Mouse (Mus musculus): ENCODE data around the gene Ralgapb. TPM values are rescaled to one million over a fixed set of nuclear protein-coding genes. Genes with fewer than 3 reads are reported as not detected.

The Ralgapb gene
- polyA plus RNA-seq, 1 experiment = 10.8 TPM

GRCm38 (mm10) chr2:158365099-158365850, 44.4 kb upstream of the Ralgapb start:
- Histone ChIP-seq H3K27me3 (ENCODE audit: control insufficient read depth, insufficient read depth, insufficient read length) (no peaks in the 10 kb centered on the region), H3K36me3 (ENCODE audit: control insufficient read depth, insufficient read depth) (peaks cover under 1% of the 10 kb centered on the region), H3K4me2 (ENCODE audit: low read depth) (no peak overlapping the region), H3ac (ENCODE audit: control insufficient read depth, insufficient read length) (no peak overlapping the region), H3K4me3 (no peak overlapping the region), H3K79me2 (ENCODE audit: control insufficient read depth, insufficient read depth) (peaks cover 10% of the 10 kb centered on the region)
- TF ChIP-seq POLR2AphosphoS2 (IDR thresholded peaks at IDR 0.05; ENCODE audit: insufficient read length, low read depth) = no peak
- no peak for TF ChIP-seq MYOD1 (IDR thresholded peaks at IDR 0.05; ENCODE audit: control insufficient read depth in 1 of 3, insufficient read length in 2 of 3, low read depth in 2 of 3)
- no peak for TF ChIP-seq REST (IDR thresholded peaks at IDR 0.05; ENCODE audit: insufficient read depth, insufficient read length)
- TF ChIP-seq TCF12 (IDR thresholded peaks at IDR 0.05; ENCODE audit: insufficient read depth, poor library complexity, severe bottlenecking) = no peak
- TF ChIP-seq MAX (IDR thresholded peaks at IDR 0.05; ENCODE audit: low read depth) = no peak
- no peak for TF ChIP-seq USF1 (IDR thresholded peaks at IDR 0.05; ENCODE audit: low read depth)
- TF ChIP-seq SRF (IDR thresholded peaks at IDR 0.05; ENCODE audit: control insufficient read depth, insufficient read length, low read depth) = no peak
- TF ChIP-seq E2F4 (IDR thresholded peaks at IDR 0.05; ENCODE audit: insufficient read depth) = no peak
- TF ChIP-seq CEBPB (IDR thresholded peaks at IDR 0.05; ENCODE audit: insufficient read depth, poor library complexity, severe bottlenecking) = no peak
- no peak for TF ChIP-seq TCF3 (IDR thresholded peaks at IDR 0.05; ENCODE audit: insufficient read length, low read depth)
- TF ChIP-seq MYOG (IDR thresholded peaks at IDR 0.05; ENCODE audit: control insufficient read depth in 1 of 3, insufficient read depth in 1 of 3, insufficient read length in 2 of 3, low read depth in 2 of 3) = no peak
- no peak for TF ChIP-seq POLR2A (IDR thresholded peaks at IDR 0.05; ENCODE audit: insufficient read length, low read depth)

- TF ChIP-seq TCF3 (IDR thresholded peaks at IDR 0.05; ENCODE audit: insufficient read length, low read depth) = no peak
- no peak for TF ChIP-seq TCF12 (IDR thresholded peaks at IDR 0.05; ENCODE audit: insufficient read depth, poor library complexity, severe bottlenecking)
- no peak for TF ChIP-seq CEBPB (IDR thresholded peaks at IDR 0.05; ENCODE audit: insufficient read depth, poor library complexity, severe bottlenecking)
- TF ChIP-seq MYOD1 (IDR thresholded peaks at IDR 0.05; ENCODE audit: control insufficient read depth in 1 of 3, insufficient read length in 2 of 3, low read depth in 2 of 3) = no peak
- Histone ChIP-seq H3K4me3 (no peak overlapping the region), H3K79me2 (ENCODE audit: control insufficient read depth, insufficient read depth) (no peaks in the 10 kb centered on the region), H3K36me3 (ENCODE audit: control insufficient read depth, insufficient read depth) (no peaks in the 10 kb centered on the region), H3K27me3 (ENCODE audit: control insufficient read depth, insufficient read depth, insufficient read length) (no peaks in the 10 kb centered on the region), H3K4me2 (ENCODE audit: low read depth) (no peak overlapping the region), H3ac (ENCODE audit: control insufficient read depth, insufficient read length) (no peak overlapping the region)
These were observed 42.0 kb upstream of the Ralgapb start for GRCm38 (mm10) chr2:158367654-158368053.

GRCm38 (mm10) chr2:158368313-158368712, 41.3 kb upstream of the Ralgapb start:
- no peaks in the 10 kb centered on the region for H3K79me2 ChIP-seq (ENCODE audit: control insufficient read depth, insufficient read depth)
- no peaks in the 10 kb centered on the region for H3K36me3 ChIP-seq (ENCODE audit: control insufficient read depth, insufficient read depth)
- H3K4me2 ChIP-seq (ENCODE audit: low read depth) = no peak overlapping the region
- TF ChIP-seq TCF12 (IDR thresholded peaks at IDR 0.05; ENCODE audit: insufficient read depth, poor library complexity, severe bottlenecking) = no peak
- TF ChIP-seq POLR2AphosphoS2 (IDR thresholded peaks at IDR 0.05; ENCODE audit: insufficient read length, low read depth) = no peak
- no peak for TF ChIP-seq SRF (IDR thresholded peaks at IDR 0.05; ENCODE audit: control insufficient read depth, insufficient read length, low read depth)
- TF ChIP-seq USF1 (IDR thresholded peaks at IDR 0.05; ENCODE audit: low read depth) = no peak
- TF ChIP-seq MYOD1 (IDR thresholded peaks at IDR 0.05; ENCODE audit: control insufficient read depth in 1 of 3, insufficient read length in 2 of 3, low read depth in 2 of 3) = no peak
- no peak for TF ChIP-seq MYOG (IDR thresholded peaks at IDR 0.05; ENCODE audit: control insufficient read depth in 1 of 3, insufficient read depth in 1 of 3, insufficient read length in 2 of 3, low read depth in 2 of 3)
- no peak for TF ChIP-seq REST (IDR thresholded peaks at IDR 0.05; ENCODE audit: insufficient read depth, insufficient read length)
- no peak for TF ChIP-seq TCF3 (IDR thresholded peaks at IDR 0.05; ENCODE audit: insufficient read length, low read depth)
- no peak for TF ChIP-seq E2F4 (IDR thresholded peaks at IDR 0.05; ENCODE audit: insufficient read depth)
- TF ChIP-seq CEBPB (IDR thresholded peaks at IDR 0.05; ENCODE audit: insufficient read depth, poor library complexity, severe bottlenecking) = no peak
- TF ChIP-seq POLR2A (IDR thresholded peaks at IDR 0.05; ENCODE audit: insufficient read length, low read depth) = no peak
- TF ChIP-seq MAX (IDR thresholded peaks at IDR 0.05; ENCODE audit: low read depth) = no peak
- no peak overlapping the region for H3ac ChIP-seq (ENCODE audit: control insufficient read depth, insufficient read length)
- H3K27me3 ChIP-seq (ENCODE audit: control insufficient read depth, insufficient read depth, insufficient read length) = peaks cover 1% of the 10 kb centered on the region
- H3K4me3 ChIP-seq = no peak overlapping the region

- no peak for TF ChIP-seq MAX (IDR thresholded peaks at IDR 0.05; ENCODE audit: low read depth)
- TF ChIP-seq SRF (IDR thresholded peaks at IDR 0.05; ENCODE audit: control insufficient read depth, insufficient read length, low read depth) = no peak
- no peak for TF ChIP-seq TCF3 (IDR thresholded peaks at IDR 0.05; ENCODE audit: insufficient read length, low read depth)
- TF ChIP-seq E2F4 (IDR thresholded peaks at IDR 0.05; ENCODE audit: insufficient read depth) = no peak
- no peak for TF ChIP-seq MYOD1 (IDR thresholded peaks at IDR 0.05; ENCODE audit: control insufficient read depth in 1 of 3, insufficient read length in 2 of 3, low read depth in 2 of 3)
- TF ChIP-seq REST (IDR thresholded peaks at IDR 0.05; ENCODE audit: insufficient read depth, insufficient read length) = no peak
- no peak for TF ChIP-seq POLR2A (IDR thresholded peaks at IDR 0.05; ENCODE audit: insufficient read length, low read depth)
- TF ChIP-seq USF1 (IDR thresholded peaks at IDR 0.05; ENCODE audit: low read depth) = no peak
- no peak for TF ChIP-seq POLR2AphosphoS2 (IDR thresholded peaks at IDR 0.05; ENCODE audit: insufficient read length, low read depth)
- TF ChIP-seq CEBPB (IDR thresholded peaks at IDR 0.05; ENCODE audit: insufficient read depth, poor library complexity, severe bottlenecking) = no peak
- TF ChIP-seq TCF12 (IDR thresholded peaks at IDR 0.05; ENCODE audit: insufficient read depth, poor library complexity, severe bottlenecking) = no peak
- TF ChIP-seq MYOG (IDR thresholded peaks at IDR 0.05; ENCODE audit: control insufficient read depth in 1 of 3, insufficient read depth in 1 of 3, insufficient read length in 2 of 3, low read depth in 2 of 3) = no peak
- Histone ChIP-seq H3K4me2 (ENCODE audit: low read depth) (no peak overlapping the region), H3K36me3 (ENCODE audit: control insufficient read depth, insufficient read depth) (no peaks in the 10 kb centered on the region), H3ac (ENCODE audit: control insufficient read depth, insufficient read length) (no peak overlapping the region), H3K4me3 (no peak overlapping the region), H3K27me3 (ENCODE audit: control insufficient read depth, insufficient read depth, insufficient read length) (peaks cover 12% of the 10 kb centered on the region), H3K79me2 (ENCODE audit: control insufficient read depth, insufficient read depth) (no peaks in the 10 kb centered on the region)
These were observed 40.0 kb upstream of the Ralgapb start for GRCm38 (mm10) chr2:158369474-158370172.

All from myocyte (in vitro differentiated cells).